Mouse (Mus musculus): ENCODE data around the gene Kirrel2.

Kirrel2 gene

GRCm38 (mm10) chr7:30419561-30420499 lies 37.7 kb downstream of the Kirrel2 start, which contains the start of gene Hcst:
Gene Hcst (minus strand): TSS chr7:30419854.
- DNase-seq (ENCODE audit: inconsistent age in 2 of 2, low spot score in 1 of 2): peak in 1 of 2 experiments; percentile 58

- peak in 1 of 2 experiments; percentile 35 for DNase-seq (ENCODE audit: inconsistent age in 2 of 2, low spot score in 1 of 2)
These were observed 39.6 kb downstream of the Kirrel2 start for GRCm38 (mm10) chr7:30417856-30418255.

GRCm38 (mm10) chr7:30413596-30413995 lies 43.9 kb downstream of the Kirrel2 start, which contains the start of gene Tyrobp:
Gene Tyrobp (plus strand): TSS chr7:30413760.
- peak in 1 of 2 experiments; percentile 47 for DNase-seq (ENCODE audit: inconsistent age in 2 of 2, low spot score in 1 of 2)

- peak in 1 of 2 experiments; percentile 38 for DNase-seq (ENCODE audit: inconsistent age in 2 of 2, low spot score in 1 of 2)
These were observed 44.7 kb downstream of the Kirrel2 start for GRCm38 (mm10) chr7:30412735-30413147.

- no peak for DNase-seq (ENCODE audit: inconsistent age in 2 of 2, low spot score in 1 of 2)
These were observed 46.5 kb downstream of the Kirrel2 start for GRCm38 (mm10) chr7:30411023-30411422.

- DNase-seq (ENCODE audit: inconsistent age in 2 of 2, low spot score in 1 of 2): no peak
These were observed 47.7 kb downstream of the Kirrel2 start for GRCm38 (mm10) chr7:30409789-30410188.

GRCm38 (mm10) chr7:30408639-30409038 lies 48.9 kb downstream of the Kirrel2 start:
- no peak for DNase-seq (ENCODE audit: inconsistent age in 2 of 2, low spot score in 1 of 2)

- no peak for DNase-seq (ENCODE audit: inconsistent age in 2 of 2, low spot score in 1 of 2)
These were observed 55.1 kb downstream of the Kirrel2 start for GRCm38 (mm10) chr7:30402343-30402742.

GRCm38 (mm10) chr7:30399671-30400070 lies 57.8 kb downstream of the Kirrel2 start:
- no peak for DNase-seq (ENCODE audit: inconsistent age in 2 of 2, low spot score in 1 of 2)

All from adrenal gland, adult (tissue).